Mouse (Mus musculus) hindbrain, postnatal 0 days (tissue): Measurements from ENCODE around the gene Zc3h14. TPM values are rescaled to one million over a fixed set of nuclear protein-coding genes. Genes with fewer than 3 reads are reported as not detected.

ENCODE experiments used
- ATAC-seq: fragments of 200-750 bp; cut with Nextera tagmentation; 2 replicates; pipeline ENCODE4 v1.8.0; 2017; ENCODE audit warnings: mild to moderate bottlenecking, moderate TSS enrichment, moderate library complexity
- DNase-seq: peaks from one replicate; pipeline ENCODE4 v3.0.0-alpha.2; 2015; ENCODE audit warnings: low spot score
- H3K27ac ChIP-seq: fragments of 300-500 bp; sonication (generic); 2 replicates; pipeline ENCODE4 v1.5.1; 2014; ENCODE audit warnings: mild to moderate bottlenecking
- H3K27me3 ChIP-seq: fragments of 300-500 bp; sonication (generic); 2 replicates; pipeline ENCODE4 v1.6.1; 2014; ENCODE audit warnings: low read length, mixed read lengths; ENCODE audit not compliant: insufficient read depth
- H3K36me3 ChIP-seq: fragments of 300-500 bp; sonication (generic); 2 replicates; pipeline ENCODE4 v1.6.1; 2014; ENCODE audit warnings: low read length, mixed read lengths; ENCODE audit not compliant: insufficient read depth
- H3K4me1 ChIP-seq: fragments of 300-500 bp; sonication (generic); 2 replicates; pipeline ENCODE4 v1.6.1; 2014; ENCODE audit warnings: antibody characterized with exemption, low read length, mixed read lengths; ENCODE audit not compliant: insufficient read depth
- H3K4me2 ChIP-seq: fragments of 300-500 bp; sonication (generic); 2 replicates; pipeline ENCODE4 v1.6.1; 2014; ENCODE audit warnings: low read depth, mild to moderate bottlenecking, low read length, moderate library complexity, mixed read lengths
- H3K4me3 ChIP-seq: fragments of 300-500 bp; sonication (generic); 2 replicates; pipeline ENCODE4 v1.5.1; 2014; ENCODE audit warnings: low read length
- H3K9ac ChIP-seq: fragments of 300-500 bp; sonication (generic); replicated peaks from 2 replicates; pipeline ENCODE4 v1.6.1; 2014; ENCODE audit warnings: mild to moderate bottlenecking, low read length, moderate library complexity, mixed read lengths
- H3K9me3 ChIP-seq: fragments of 300-500 bp; sonication (generic); 2 replicates; pipeline ENCODE4 v1.6.1; 2016; ENCODE audit warnings: low read length, mixed read lengths
- CTCF ChIP-seq: IDR thresholded peaks from 2 replicates; pipeline ENCODE4 v1.5.1; 2016; ENCODE audit warnings: antibody characterized with exemption, control low read depth, low read depth
- WGBS: fragments of 180-500 bp; shearing (Covaris S2); extraction: QIAGEN DNeasy Blood & Tissue Kit; methylation state at CpG from one replicate; pipeline ENCODE4 v1.1.7; 2014; 5-methylcytosine and 5-hydroxymethylcytosine counted together
- polyA plus RNA-seq: library from polyadenylated mRNA; unstranded; fragments of >200 nt; fragmentation: Nextera tagmentation; extraction: Ambion mirVana; gene quantifications from 2 replicates; pipeline ENCODE4 v1.2.1, GENCODE M21; 2015
- total RNA-seq: library from RNA; depleted of rRNA; stranded (reverse); fragments of >200 nt; gene quantifications from 2 replicates; pipeline ENCODE4 v1.2.3, GENCODE M21; 2014

The Zc3h14 gene
- total and polyA plus RNA-seq, 2 experiments from 2014 or later = 84.1 to 101 TPM

- ATAC-seq = peak; percentile 39
- TF ChIP-seq CTCF = no peak
- Histone ChIP-seq H3K4me3 (peak within 1 kb of the TSS; percentile 82), H3K36me3 (no peaks in the 10 kb centered on the region), H3K9ac (peak within 1 kb of the TSS; percentile 76), H3K9me3 (no peaks in the 10 kb centered on the region), H3K27me3 (no peaks in the 10 kb centered on the region), H3K4me2 (peak within 1 kb of the TSS; percentile 96), H3K4me1 (peaks cover 24% of the 10 kb centered on the region; the same call in 1 of the 2 replicates), H3K27ac (peak within 1 kb of the TSS; percentile 74)
- peak; percentile 55 for DNase-seq
- WGBS = under 1% methylated on average over 74 of the region's 75 CpGs
Observed at GRCm38 (mm10) chr12:98736951-98737800, 9.6 kb upstream of the Zc3h14 start, which contains the start of gene Ptpn21. Ptpn21 (minus strand) TSS chr12:98737405.

- H3K9me3 ChIP-seq = no peaks in the 10 kb centered on the region
- 12% methylated on average over 7 of the region's 7 CpGs for WGBS
- H3K36me3 ChIP-seq = no peaks in the 10 kb centered on the region
- ATAC-seq = no peak
- peaks cover 22% of the 10 kb centered on the region; the same call in 1 of the 2 replicates for H3K4me1 ChIP-seq
- H3K27ac ChIP-seq = no peak overlapping the region
- no peak for DNase-seq
- TF ChIP-seq CTCF = no peak
- peak overlapping the region; percentile 76; the same call in 1 of the 2 replicates for H3K9ac ChIP-seq
- H3K4me3 ChIP-seq = peak overlapping the region; percentile 82
- peak overlapping the region; percentile 96 for H3K4me2 ChIP-seq
- H3K27me3 ChIP-seq = no peaks in the 10 kb centered on the region
Observed at GRCm38 (mm10) chr12:98737801-98738350, 8.9 kb upstream of the Zc3h14 start.

- H3K9ac ChIP-seq = no peak overlapping the region
- no peaks in the 10 kb centered on the region for H3K36me3 ChIP-seq
- no peak for TF ChIP-seq CTCF
- no peak overlapping the region for H3K4me2 ChIP-seq
- no peak overlapping the region for H3K27ac ChIP-seq
- H3K4me1 ChIP-seq = peaks cover 5% of the 10 kb centered on the region; the same call in 1 of the 2 replicates
- no peak overlapping the region for H3K4me3 ChIP-seq
- H3K27me3 ChIP-seq = no peaks in the 10 kb centered on the region
- ATAC-seq = peak; percentile 81
- WGBS = 33% methylated on average over 3 of the region's 3 CpGs
- DNase-seq = peak; percentile 67
- no peaks in the 10 kb centered on the region for H3K9me3 ChIP-seq
Observed at GRCm38 (mm10) chr12:98741011-98741501, 5.7 kb upstream of the Zc3h14 start.

GRCm38 (mm10) chr12:98745626-98746025, 1.1 kb upstream of the Zc3h14 start:
- 73% methylated on average over 4 of the region's 4 CpGs for WGBS
- Histone ChIP-seq H3K4me1 (peaks cover 10% of the 10 kb centered on the region; the same call in 1 of the 2 replicates), H3K4me2 (no peak overlapping the region)

GRCm38 (mm10) chr12:98746131-98746530, 633 bp upstream of the Zc3h14 start:
- H3K4me3 ChIP-seq = no peak overlapping the region
- no peaks in the 10 kb centered on the region for H3K27me3 ChIP-seq
- no peak overlapping the region for H3K9ac ChIP-seq
- DNase-seq (peak; percentile 25), ATAC-seq (0 out of 2 replicates have a peak, but pooled peaks have one; percentile 13)
- no peaks in the 10 kb centered on the region for H3K9me3 ChIP-seq
- no peaks in the 10 kb centered on the region for H3K36me3 ChIP-seq
- no peak overlapping the region for H3K27ac ChIP-seq
- WGBS = 13% methylated on average over 2 of the region's 2 CpGs
- no peak overlapping the region for H3K4me2 ChIP-seq
- TF ChIP-seq CTCF = peak; percentile 62
- peaks cover 10% of the 10 kb centered on the region; the same call in 1 of the 2 replicates for H3K4me1 ChIP-seq

More at GRCm38 (mm10) chr12:98745626-98746025, 1.1 kb upstream of the Zc3h14 start:
- no peaks in the 10 kb centered on the region for H3K9me3 ChIP-seq
- no peak for TF ChIP-seq CTCF
- H3K27ac ChIP-seq = no peak overlapping the region
- no peak for ATAC-seq
- H3K9ac ChIP-seq = no peak overlapping the region
- no peaks in the 10 kb centered on the region for H3K36me3 ChIP-seq
- H3K27me3 ChIP-seq = no peaks in the 10 kb centered on the region
- DNase-seq = no peak
- no peak overlapping the region for H3K4me3 ChIP-seq

- Histone ChIP-seq H3K27me3 (no peaks in the 10 kb centered on the region), H3K36me3 (no peaks in the 10 kb centered on the region), H3K4me2 (peak overlapping the region; percentile 70), H3K27ac (peak overlapping the region; percentile 91), H3K9me3 (no peaks in the 10 kb centered on the region), H3K9ac (peak overlapping the region; percentile 85), H3K4me3 (peak overlapping the region; percentile 94), H3K4me1 (peaks cover 10% of the 10 kb centered on the region; the same call in 1 of the 2 replicates)
- DNase-seq (peak; percentile 47), ATAC-seq (peak; percentile 39; the same call in 1 of the 2 replicates)
- 2% methylated on average over 13 of the region's 14 CpGs for WGBS
- TF ChIP-seq CTCF = no peak
Observed at GRCm38 (mm10) chr12:98747380-98747753, 603 bp downstream of the Zc3h14 start.
